Mouse (Mus musculus) fat pad, adult 2 months (tissue): ENCODE measurements around the gene Itfg1.
"Not testable (repeated sequence)": the region's sequence is repeated elsewhere in the genome, so short reads cannot be mapped to it uniquely, and the experiment has no call there.

Experiments used
- DNase-seq: peaks from one replicate; pipeline ENCODE4 v3.0.0-alpha.2; 2011; ENCODE audit warnings: low read depth, low spot score; ENCODE audit errors: extremely low read depth

Gene Itfg1

GRCm38 (mm10) chr8:85840657-85841488 lies at the start of gene Itfg1, which contains the start of gene Phkb:
Itfg1 (minus strand) TSS chr8:85840921.
Phkb (plus strand) TSS chr8:85840959.
- DNase-seq: no peak

GRCm38 (mm10) chr8:85884811-85885210 lies 44.1 kb upstream of the Itfg1 start:
- DNase-seq: peak; percentile 71

GRCm38 (mm10) chr8:85879624-85880023 lies 38.9 kb upstream of the Itfg1 start:
- no peak for DNase-seq

- DNase-seq: no peak
Measured at GRCm38 (mm10) chr8:85877976-85878375, 37.3 kb upstream of the Itfg1 start.

- peak; percentile 97 for DNase-seq
Measured at GRCm38 (mm10) chr8:85871660-85872059, 30.9 kb upstream of the Itfg1 start.

- peak; percentile 83 for DNase-seq
Measured at GRCm38 (mm10) chr8:85862381-85862780, 21.7 kb upstream of the Itfg1 start.

GRCm38 (mm10) chr8:85860612-85861011 lies 19.9 kb upstream of the Itfg1 start:
- DNase-seq: no peak

GRCm38 (mm10) chr8:85857227-85857896 lies 16.6 kb upstream of the Itfg1 start:
- not testable (repeated sequence) for DNase-seq

GRCm38 (mm10) chr8:85854220-85855123 lies 13.8 kb upstream of the Itfg1 start:
- no peak for DNase-seq

GRCm38 (mm10) chr8:85845887-85846286 lies 5.2 kb upstream of the Itfg1 start:
- no peak for DNase-seq

- DNase-seq: no peak
Measured at GRCm38 (mm10) chr8:85841489-85841795, 721 bp upstream of the Itfg1 start.

- no peak for DNase-seq
Measured at GRCm38 (mm10) chr8:85839916-85840656, 635 bp downstream of the Itfg1 start.

- DNase-seq: no peak
Measured at GRCm38 (mm10) chr8:85813621-85814020, 27.1 kb downstream of the Itfg1 start.

GRCm38 (mm10) chr8:85801408-85801807 lies 39.3 kb downstream of the Itfg1 start:
- no peak for DNase-seq

GRCm38 (mm10) chr8:85800164-85800563 lies 40.6 kb downstream of the Itfg1 start:
- no peak for DNase-seq

- not testable (repeated sequence) for DNase-seq
Measured at GRCm38 (mm10) chr8:85796392-85796791, 44.3 kb downstream of the Itfg1 start.

- DNase-seq: no peak
Measured at GRCm38 (mm10) chr8:85788341-85788740, 52.4 kb downstream of the Itfg1 start.

- no peak for DNase-seq
Measured at GRCm38 (mm10) chr8:85787909-85788308, 52.8 kb downstream of the Itfg1 start.

- DNase-seq: no peak
Measured at GRCm38 (mm10) chr8:85785506-85785905, 55.2 kb downstream of the Itfg1 start.

- DNase-seq: peak; percentile 66
Measured at GRCm38 (mm10) chr8:85783871-85784270, 56.9 kb downstream of the Itfg1 start.

- DNase-seq: no peak
Measured at GRCm38 (mm10) chr8:85780091-85780490, 60.6 kb downstream of the Itfg1 start.
